Mouse (Mus musculus) lung, adult 2 months (tissue): ENCODE measurements around the gene Fads2. TPM values are rescaled to one million over a fixed set of nuclear protein-coding genes. Genes with fewer than 3 reads are reported as not detected.
"Not testable (repeated sequence)": the region's sequence is repeated elsewhere in the genome, so short reads cannot be mapped to it uniquely, and the experiment has no call there.

Experiments used
- DNase-seq: peaks from one replicate; pipeline ENCODE4 v3.0.0; 2022
- H3K4me1 ChIP-seq: fragments of 200-500 bp; 2 replicates; pipeline ENCODE4 v1.6.1; 2011; ENCODE audit warnings: low read length; ENCODE audit not compliant: control insufficient read depth, insufficient read depth
- H3K4me3 ChIP-seq: fragments of 200-500 bp; replicated peaks from 2 replicates; pipeline ENCODE3; 2011; ENCODE audit warnings: low read depth, mild to moderate bottlenecking, control low read depth, low read length; ENCODE audit errors: extremely low read depth
- CTCF ChIP-seq: fragments of 200-500 bp; IDR thresholded peaks from 2 replicates; pipeline ENCODE4 v1.5.1; 2011; ENCODE audit warnings: mild to moderate bottlenecking, low read length, control low read depth; ENCODE audit not compliant: insufficient read depth
- POLR2A ChIP-seq: fragments of 200-500 bp; IDR thresholded peaks from 2 replicates; pipeline ENCODE4 v1.6.1; 2011; ENCODE audit warnings: low read depth, mild to moderate bottlenecking, control low read depth, low read length, borderline replicate concordance; ENCODE audit errors: extremely low read depth
- WGBS: fragments of 180-500 bp; shearing (Covaris S2); methylation state at CpG from one replicate; pipeline ENCODE4 v1.1.7; 2018; 5-methylcytosine and 5-hydroxymethylcytosine counted together
- polyA plus RNA-seq: library from polyadenylated mRNA; depleted of rRNA; stranded (reverse); fragments of >200 nt; gene quantifications from 2 replicates; pipeline ENCODE4 v1.2.3, GENCODE M21; 2012; rRNA removed

Fads2 gene
- 62.3 and 87.2 TPM in 2 replicates for polyA plus RNA-seq

- under 1% methylated on average over 56 of the region's 57 CpGs for WGBS
- peak; percentile 73 for DNase-seq
- TF ChIP-seq CTCF (no peak), POLR2A (peak; percentile 92; the same call in 1 of the 2 replicates)
- Histone ChIP-seq H3K4me1 (no peaks in the 10 kb centered on the region), H3K4me3 (peak within 1 kb of the TSS; percentile 62)
These were observed at the start of gene Fads2 for GRCm38 (mm10) chr19:10101341-10102053. Fads2 (minus strand) TSS chr19:10101746.

GRCm38 (mm10) chr19:10149189-10149588 is 47.6 kb upstream of the Fads2 start:
- WGBS = 51% methylated on average over 3 of the region's 3 CpGs
- TF ChIP-seq POLR2A (no peak), CTCF (no peak)
- no peaks in the 10 kb centered on the region for H3K4me1 ChIP-seq
- no peak overlapping the region for H3K4me3 ChIP-seq
- DNase-seq = no peak

- 54% methylated on average over 6 of the region's 6 CpGs for WGBS
- TF ChIP-seq CTCF = no peak
- no peak for TF ChIP-seq POLR2A
- no peak for DNase-seq
- Histone ChIP-seq H3K4me1 (no peaks in the 10 kb centered on the region), H3K4me3 (no peak overlapping the region)
These were observed 47.0 kb upstream of the Fads2 start for GRCm38 (mm10) chr19:10148555-10148954.

- Histone ChIP-seq H3K4me3 (no peak overlapping the region), H3K4me1 (no peaks in the 10 kb centered on the region)
- WGBS = 62% methylated on average over 4 of the region's 4 CpGs
- no peak for DNase-seq
- TF ChIP-seq CTCF = no peak
- no peak for TF ChIP-seq POLR2A
These were observed 42.9 kb upstream of the Fads2 start for GRCm38 (mm10) chr19:10144464-10144863.

- Histone ChIP-seq H3K4me3 (no peak overlapping the region), H3K4me1 (no peaks in the 10 kb centered on the region)
- DNase-seq = no peak
- WGBS = 43% methylated on average over 2 of the region's 2 CpGs
- TF ChIP-seq CTCF (no peak), POLR2A (no peak)
These were observed 42.1 kb upstream of the Fads2 start for GRCm38 (mm10) chr19:10143667-10144066.

- 83% methylated on average over 6 of the region's 6 CpGs for WGBS
- no peak for TF ChIP-seq CTCF
- no peak for TF ChIP-seq POLR2A
- no peak for DNase-seq
- no peaks in the 10 kb centered on the region for H3K4me1 ChIP-seq
- H3K4me3 ChIP-seq = no peak overlapping the region
These were observed 38.2 kb upstream of the Fads2 start for GRCm38 (mm10) chr19:10139736-10140135.

GRCm38 (mm10) chr19:10137423-10137822 is 35.9 kb upstream of the Fads2 start:
- no peak for TF ChIP-seq POLR2A
- TF ChIP-seq CTCF = no peak
- DNase-seq = no peak
- Histone ChIP-seq H3K4me1 (no peaks in the 10 kb centered on the region), H3K4me3 (no peak overlapping the region)
- 65% methylated on average over 5 of the region's 5 CpGs for WGBS

- 23% methylated on average over 2 of the region's 2 CpGs for WGBS
- TF ChIP-seq CTCF = no peak
- no peak for TF ChIP-seq POLR2A
- peak; percentile 35 for DNase-seq
- H3K4me3 ChIP-seq = no peak overlapping the region
- H3K4me1 ChIP-seq = no peaks in the 10 kb centered on the region
These were observed 33.1 kb upstream of the Fads2 start for GRCm38 (mm10) chr19:10134692-10135091.

GRCm38 (mm10) chr19:10129547-10129946 is 28.0 kb upstream of the Fads2 start:
- not testable (repeated sequence) for H3K4me1 ChIP-seq, DNase-seq, H3K4me3 ChIP-seq
- 72% methylated on average over 7 of the region's 7 CpGs for WGBS

- no peaks in the 10 kb centered on the region for H3K4me1 ChIP-seq
- no peak overlapping the region for H3K4me3 ChIP-seq
- no peak for DNase-seq
- 33% methylated on average over 5 of the region's 5 CpGs for WGBS
- TF ChIP-seq POLR2A (no peak), CTCF (no peak)
These were observed 25.1 kb upstream of the Fads2 start for GRCm38 (mm10) chr19:10126479-10127250.
